Mouse (Mus musculus) G1E (cell line): Measurements from ENCODE around the gene Rnf32. TPM values are rescaled to one million over a fixed set of nuclear protein-coding genes. Genes with fewer than 3 reads are reported as not detected.
A peak's percentile ranks its signal among the peaks of the same experiment; 100 is the strongest.

Experiments
- ATAC-seq: 2 replicates; pipeline ENCODE4 v1.8.0; 2016; ENCODE audit warnings: mild to moderate bottlenecking; ENCODE audit not compliant: insufficient number of reproducible peaks, poor library complexity, low FRiP score, severe bottlenecking; ENCODE audit errors: extremely low read depth
- DNase-seq: peaks from one replicate; pipeline ENCODE4 v3.0.0; 2012; ENCODE audit warnings: low spot score
- H3K27me3 ChIP-seq: 2 replicates; pipeline ENCODE4 v1.6.1; 2012; ENCODE audit warnings: mild to moderate bottlenecking, low read length, inconsistent platforms; ENCODE audit not compliant: insufficient read depth
- H3K36me3 ChIP-seq: replicated peaks from 2 replicates; pipeline ENCODE3; 2012; ENCODE audit warnings: mild to moderate bottlenecking, inconsistent platforms
- H3K4me1 ChIP-seq: 2 replicates; pipeline ENCODE4 v1.6.1; 2012; ENCODE audit warnings: low read depth, low read length, inconsistent platforms, mixed read lengths; ENCODE audit not compliant: insufficient read depth
- H3K4me3 ChIP-seq: 2 replicates; pipeline ENCODE4 v1.5.1; 2012; ENCODE audit warnings: low read depth, mild to moderate bottlenecking, inconsistent platforms, low read length, moderate library complexity, mixed read lengths
- H3K9me3 ChIP-seq: replicated peaks from 2 replicates; pipeline ENCODE4 v1.6.1; 2012; ENCODE audit warnings: inconsistent platforms
- CTCF ChIP-seq: IDR thresholded peaks from 2 replicates; pipeline ENCODE4 v1.5.1; 2012; ENCODE audit warnings: low read depth, low read length, inconsistent platforms, mixed read lengths
- GATA1 ChIP-seq: IDR thresholded peaks from 2 replicates; pipeline ENCODE4 v1.6.1; 2012; ENCODE audit warnings: borderline replicate concordance, low read length, inconsistent platforms, mixed read lengths
- GATA2 ChIP-seq: IDR thresholded peaks from 2 replicates; pipeline ENCODE4 v1.6.1; 2012; ENCODE audit warnings: low read depth, low read length, inconsistent platforms, borderline replicate concordance
- POLR2AphosphoS5 ChIP-seq: IDR thresholded peaks from 2 replicates; pipeline ENCODE4 v1.6.1; 2012; ENCODE audit warnings: low read depth, low read length, inconsistent platforms; ENCODE audit not compliant: insufficient replicate concordance
- TAL1 ChIP-seq: conservative IDR thresholded peaks from 2 replicates; pipeline ENCODE4 v1.6.1; 2012; ENCODE audit warnings: low read depth, low read length, inconsistent platforms, mixed read lengths
- polyA plus RNA-seq: library from polyadenylated mRNA; stranded (reverse); fragments of >175 nt; gene quantifications from 2 replicates; pipeline ENCODE4 v1.2.3, GENCODE M21; 2012
- total RNA-seq, 2 experiments: library from RNA; stranded (forward) in 1 of 2; stranded (reverse) in 1 of 2; fragments of 200-1000 nt in 1 of 2; fragments of >200 nt in 1 of 2; fragmentation: Nextera tagmentation in 1 of 2; gene quantifications; 2 replicates each; pipeline ENCODE4 v1.2.3; 2014 to 2017

Rnf32 gene
- 0.45 TPM in 1 of 2 replicates, not detected in the other for total RNA-seq (2014; fragmentation: Nextera tagmentation)
- total RNA-seq (2017): 0.55 and 0.99 TPM in 2 replicates
- 0.15 TPM in 1 of 2 replicates, not detected in the other for polyA plus RNA-seq

DNA sequence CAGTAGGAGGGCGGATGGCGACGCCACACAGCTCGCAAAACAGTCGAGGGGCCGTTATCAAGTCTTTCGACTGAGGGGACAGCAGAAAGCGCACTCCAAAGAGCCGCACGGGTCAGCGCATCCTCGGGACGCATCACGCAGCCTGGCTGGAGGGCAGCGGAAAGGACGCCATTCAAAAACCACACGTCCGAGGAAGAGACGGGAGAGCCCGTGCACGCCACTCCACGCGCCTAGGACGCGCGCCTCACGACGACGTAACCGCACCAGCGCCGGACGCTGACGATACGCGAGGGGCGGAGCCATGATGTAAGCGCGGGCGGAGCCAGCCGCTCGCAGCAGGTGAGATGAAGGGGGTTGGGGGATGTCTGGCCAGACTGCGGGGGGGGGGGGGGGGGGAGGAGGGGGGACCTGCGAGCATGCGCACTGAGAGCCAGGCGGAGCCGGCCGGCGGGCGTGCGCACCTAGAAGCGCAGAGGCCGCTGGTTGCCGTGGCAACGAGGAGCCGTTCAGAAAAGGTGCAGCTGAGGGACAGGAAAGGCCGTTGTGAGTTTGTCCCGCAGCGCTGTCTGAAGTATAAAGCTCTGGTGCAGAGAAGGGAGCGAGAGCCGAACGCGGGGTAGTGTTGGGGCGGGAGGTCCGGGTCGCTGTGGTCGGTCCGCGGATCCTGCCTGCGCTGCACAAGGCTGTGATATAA is at the start of gene Rnf32:
Gene Rnf32 (plus strand): TSS at position 423 of the 694 bp plus-strand sequence.
- DNase-seq (peak; percentile 63), ATAC-seq (peak; percentile 81)
- Histone ChIP-seq H3K27me3 (peaks cover 9% of the 10 kb centered on the region; the same call in 1 of the 2 replicates), H3K4me3 (peak within 1 kb of the TSS; percentile 74), H3K4me1 (peaks cover 12% of the 10 kb centered on the region), H3K9me3 (no peaks in the 10 kb centered on the region), H3K36me3 (no peaks in the 10 kb centered on the region)
- no peak for TF ChIP-seq GATA2
- no peak for TF ChIP-seq CTCF
- TF ChIP-seq POLR2AphosphoS5: no peak
- no peak for TF ChIP-seq TAL1
- no peak for TF ChIP-seq GATA1

DNA sequence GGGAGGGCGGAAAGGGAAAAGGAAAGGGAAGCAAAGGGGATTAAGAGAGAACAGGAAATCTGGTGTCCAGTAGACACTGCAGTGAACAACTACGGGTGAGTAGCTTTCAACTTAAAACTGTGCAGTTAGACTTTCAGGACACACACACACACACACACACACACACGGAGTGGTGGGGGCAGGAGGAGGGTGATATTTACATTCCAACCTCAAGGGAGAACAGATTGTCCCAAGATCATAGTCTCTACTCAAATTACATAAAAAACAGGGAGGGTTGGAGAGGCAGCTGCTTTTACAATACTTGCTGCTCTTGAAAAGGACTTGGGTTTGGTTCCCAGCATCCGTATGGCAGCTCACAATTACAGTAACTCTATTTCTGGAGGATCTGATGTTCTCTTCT is 45.6 kb upstream of the Rnf32 start:
- H3K27me3 ChIP-seq: no peaks in the 10 kb centered on the region
- no peak overlapping the region for H3K4me3 ChIP-seq
- no peak for DNase-seq
- no peaks in the 10 kb centered on the region for H3K4me1 ChIP-seq
- no peaks in the 10 kb centered on the region for H3K9me3 ChIP-seq
- TF ChIP-seq GATA1: no peak
- TF ChIP-seq GATA2: no peak
- no peak for TF ChIP-seq TAL1
- no peak for TF ChIP-seq POLR2AphosphoS5
- no peak for TF ChIP-seq CTCF
- ATAC-seq: no peak
- no peaks in the 10 kb centered on the region for H3K36me3 ChIP-seq

DNA sequence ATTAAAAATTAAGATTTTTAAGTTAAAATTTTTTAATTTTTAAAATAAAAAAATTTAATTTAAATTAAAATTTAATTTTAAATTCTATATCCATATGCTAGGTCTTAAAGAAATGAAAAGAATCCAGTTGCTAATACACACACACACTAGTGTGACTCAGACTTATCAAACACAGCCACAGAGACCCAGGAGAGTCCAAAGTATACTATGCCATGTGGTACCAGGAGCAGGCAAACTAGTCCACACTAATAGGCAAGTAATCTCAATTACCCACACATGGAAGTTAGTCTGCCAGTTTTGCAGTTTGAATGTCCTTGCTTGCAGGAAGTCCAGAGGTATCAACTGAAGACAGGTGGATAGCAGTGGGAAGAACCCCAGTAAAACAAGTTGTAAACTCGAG is 35.9 kb upstream of the Rnf32 start:
- DNase-seq: no peak
- no peaks in the 10 kb centered on the region for H3K9me3 ChIP-seq
- no peak overlapping the region for H3K4me3 ChIP-seq
- ATAC-seq: no peak
- peaks cover 5% of the 10 kb centered on the region; the same call in 1 of the 2 replicates for H3K27me3 ChIP-seq
- H3K4me1 ChIP-seq: no peaks in the 10 kb centered on the region
- H3K36me3 ChIP-seq: no peaks in the 10 kb centered on the region
- TF ChIP-seq CTCF: no peak
- no peak for TF ChIP-seq GATA2
- no peak for TF ChIP-seq GATA1
- TF ChIP-seq TAL1: no peak
- TF ChIP-seq POLR2AphosphoS5: no peak

DNA sequence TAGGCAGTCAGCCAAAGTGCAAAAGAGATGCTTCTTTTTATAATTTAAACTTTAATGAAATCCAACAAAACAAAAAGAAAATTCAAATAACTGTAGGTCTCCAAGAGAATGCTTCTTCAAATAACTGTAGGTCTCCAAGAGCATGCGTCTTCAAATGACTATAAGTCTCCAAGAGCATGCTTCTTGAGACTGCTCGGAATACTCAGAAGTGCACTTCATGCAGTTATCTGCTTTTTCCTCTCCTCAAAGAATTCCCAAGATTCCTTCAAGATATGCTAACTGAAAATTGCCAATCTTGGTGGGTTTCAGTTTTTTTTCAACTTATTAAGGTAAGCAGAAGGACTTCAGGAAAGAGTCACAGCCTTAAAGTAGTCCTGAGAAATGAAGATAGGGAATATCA is 28.8 kb upstream of the Rnf32 start:
- H3K27me3 ChIP-seq: peaks cover 5% of the 10 kb centered on the region; the same call in 1 of the 2 replicates
- no peaks in the 10 kb centered on the region for H3K9me3 ChIP-seq
- DNase-seq: no peak
- H3K4me3 ChIP-seq: no peak overlapping the region
- no peaks in the 10 kb centered on the region for H3K4me1 ChIP-seq
- ATAC-seq: no peak
- TF ChIP-seq CTCF: no peak
- no peak for TF ChIP-seq TAL1
- no peak for TF ChIP-seq POLR2AphosphoS5
- TF ChIP-seq GATA2: no peak
- no peak for TF ChIP-seq GATA1
- no peaks in the 10 kb centered on the region for H3K36me3 ChIP-seq

DNA sequence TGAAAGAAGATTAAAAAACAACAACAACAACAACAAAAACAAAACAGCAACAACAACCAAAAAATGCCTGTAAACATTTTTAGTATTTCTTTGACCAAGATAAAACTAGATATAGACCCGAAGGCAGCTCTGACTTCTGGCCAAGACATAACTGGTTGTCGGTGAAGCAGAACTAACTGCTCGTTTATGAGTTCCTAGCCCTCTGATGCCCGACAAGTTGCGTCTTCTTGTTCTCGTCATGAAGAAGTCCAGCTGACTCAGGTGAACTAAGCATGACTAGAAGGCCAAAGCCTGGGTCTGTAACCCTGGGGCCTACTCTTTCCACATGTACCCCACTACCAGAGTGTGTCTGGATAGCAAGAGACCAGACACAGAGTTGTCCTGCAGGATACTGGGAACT is 25.6 kb upstream of the Rnf32 start:
- H3K4me3 ChIP-seq: no peak overlapping the region
- TF ChIP-seq TAL1 (no peak), POLR2AphosphoS5 (no peak), CTCF (no peak), GATA2 (no peak), GATA1 (no peak)
- H3K36me3 ChIP-seq: no peaks in the 10 kb centered on the region
- ATAC-seq: no peak
- no peaks in the 10 kb centered on the region for H3K27me3 ChIP-seq
- H3K9me3 ChIP-seq: no peaks in the 10 kb centered on the region
- no peak for DNase-seq
- H3K4me1 ChIP-seq: no peaks in the 10 kb centered on the region

DNA sequence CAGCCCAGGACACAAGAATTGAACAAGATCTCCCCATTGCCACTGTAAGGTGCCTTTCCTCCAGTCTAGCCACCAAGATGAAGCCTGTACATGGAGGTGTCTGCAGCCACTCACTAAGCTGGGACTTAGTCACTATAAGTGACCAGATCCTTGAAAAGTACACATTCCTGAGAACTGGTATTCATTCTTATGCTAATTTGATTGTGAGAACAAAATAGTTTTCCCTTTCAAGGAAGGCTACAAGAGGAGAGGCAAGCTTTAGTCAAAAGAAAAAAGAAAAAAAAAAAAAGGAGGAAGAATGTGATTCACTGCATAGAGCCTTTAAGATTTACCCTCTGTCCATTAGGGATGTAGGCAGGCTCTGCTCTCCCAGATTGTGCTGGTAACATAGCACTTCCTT is 24.6 kb upstream of the Rnf32 start:
- ATAC-seq (no peak), DNase-seq (no peak)
- H3K27me3 ChIP-seq: no peaks in the 10 kb centered on the region
- no peaks in the 10 kb centered on the region for H3K9me3 ChIP-seq
- no peaks in the 10 kb centered on the region for H3K4me1 ChIP-seq
- no peak overlapping the region for H3K4me3 ChIP-seq
- H3K36me3 ChIP-seq: no peaks in the 10 kb centered on the region
- TF ChIP-seq GATA1 (no peak), POLR2AphosphoS5 (no peak), TAL1 (no peak), CTCF (no peak), GATA2 (no peak)
